Mouse (Mus musculus): ENCODE data around the gene Atp8b2. TPM values are rescaled to one million over a fixed set of nuclear protein-coding genes. Genes with fewer than 3 reads are reported as not detected.

Atp8b2 gene
- polyA plus RNA-seq, 1 experiment from 2014 or later: 6.2 TPM

DNA sequence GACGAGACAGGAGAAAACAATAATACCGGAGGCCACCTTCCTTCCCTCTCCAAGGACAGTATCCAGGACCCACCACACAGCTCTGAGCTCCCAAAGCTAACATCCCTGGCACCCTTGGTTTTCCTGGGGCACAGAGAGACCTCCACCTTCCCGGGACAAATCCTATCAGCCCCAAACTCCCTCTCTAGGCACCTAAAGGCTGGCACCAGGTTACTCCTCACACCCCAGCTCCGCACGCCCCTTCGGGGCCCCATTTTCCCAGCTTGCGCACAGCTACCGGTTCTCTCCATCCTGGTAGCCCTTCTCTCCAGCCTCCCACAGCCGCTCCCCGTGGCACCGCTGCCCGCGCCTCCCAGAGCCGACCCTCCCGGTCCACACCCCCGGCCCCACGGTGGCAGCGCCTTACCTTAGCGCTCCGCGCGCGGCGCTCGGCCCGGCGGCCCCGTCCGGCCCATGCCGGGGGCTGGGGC lies 522 bp downstream of the Atp8b2 start:
- Histone ChIP-seq H3K9ac (ENCODE audit: low read depth, low read length) (peak overlapping the region; percentile 89), H3K4me2 (ENCODE audit: low read depth, low read length) (peak overlapping the region; percentile 99), H3K27me3 (replicated peaks; ENCODE audit: control insufficient read depth, insufficient read depth, low read length) (no peaks in the 10 kb centered on the region), H3K27ac (ENCODE audit: low read length) (peak overlapping the region; percentile 95), H3K4me1 (ENCODE audit: control insufficient read depth, insufficient read depth, low read length) (peaks cover 25% of the 10 kb centered on the region), H3K36me3 (ENCODE audit: control insufficient read depth, insufficient read depth, low read length) (no peaks in the 10 kb centered on the region), H3K4me3 (ENCODE audit: low read length) (peak overlapping the region; percentile 79), H3K9me3 (ENCODE audit: control insufficient read depth, low read length) (no peaks in the 10 kb centered on the region)
- ATAC-seq: no peak; the same call in 1 of the 2 replicates
- under 1% methylated on average over 30 of the region's 30 CpGs for WGBS

DNA sequence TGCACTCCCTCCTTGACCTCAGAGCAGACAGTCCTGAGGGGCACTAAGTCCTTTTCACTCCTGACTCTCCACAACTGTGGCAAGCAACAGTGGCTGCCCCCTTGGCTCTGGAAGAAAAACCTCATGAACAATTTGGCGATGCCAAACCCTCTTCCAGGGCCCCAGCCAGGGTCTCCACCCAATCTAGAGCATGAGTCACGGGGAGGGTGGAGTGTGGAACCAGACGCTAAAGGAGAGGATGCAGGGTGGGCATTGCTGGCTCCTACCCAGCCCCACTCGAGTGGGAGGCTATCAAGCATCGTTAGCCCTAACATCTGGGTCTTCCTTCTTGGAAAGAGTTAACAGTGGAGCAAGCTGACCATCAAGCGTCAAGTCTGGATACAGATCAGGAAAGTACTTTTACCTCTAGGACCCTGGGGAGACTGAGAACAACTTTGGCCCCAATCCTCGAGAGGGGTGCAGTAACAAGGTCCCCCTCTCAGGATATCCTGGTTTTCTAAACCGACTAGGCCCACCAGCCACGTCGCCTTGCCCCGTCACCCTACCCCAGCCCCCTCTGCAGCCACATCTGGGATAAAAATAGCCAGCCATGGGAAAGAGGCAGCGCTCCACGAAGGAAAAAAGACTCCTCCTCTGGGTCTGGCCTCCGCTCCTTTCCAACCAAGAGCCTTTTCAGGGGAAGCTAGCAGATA lies 1.1 kb downstream of the Atp8b2 start:
- H3K4me2 ChIP-seq (ENCODE audit: low read depth, low read length): peak overlapping the region; percentile 99
- 11% methylated on average over 14 of the region's 14 CpGs for WGBS
- no peak for ATAC-seq

DNA sequence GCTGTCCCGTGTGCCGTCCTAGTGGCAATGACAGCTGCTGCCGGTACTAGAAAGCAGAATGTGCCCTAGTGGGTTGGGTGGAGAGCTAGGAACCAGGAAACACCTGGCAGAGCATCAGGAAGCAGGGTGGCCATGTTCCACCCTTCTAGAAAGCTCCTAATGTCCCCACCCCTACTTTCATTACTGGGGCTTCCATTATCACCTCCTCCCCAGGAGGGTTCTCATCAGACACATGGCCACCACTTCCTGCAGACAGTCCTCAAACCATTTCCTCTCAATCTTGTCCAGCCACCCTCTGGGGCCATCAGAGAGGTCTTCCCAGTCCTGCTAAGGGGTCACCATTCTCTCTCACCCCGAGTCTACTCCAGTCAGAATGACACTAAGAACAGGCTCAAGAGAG lies 1.9 kb downstream of the Atp8b2 start:
- peak overlapping the region; percentile 95; the same call in 1 of the 2 replicates for H3K27ac ChIP-seq (ENCODE audit: low read length)
- no peaks in the 10 kb centered on the region for H3K36me3 ChIP-seq (ENCODE audit: control insufficient read depth, insufficient read depth, low read length)
- H3K4me3 ChIP-seq (ENCODE audit: low read length): peak overlapping the region; percentile 79
- H3K4me2 ChIP-seq (ENCODE audit: low read depth, low read length): peak overlapping the region; percentile 99
- no peaks in the 10 kb centered on the region for H3K9me3 ChIP-seq (ENCODE audit: control insufficient read depth, low read length)
- peaks cover 25% of the 10 kb centered on the region for H3K4me1 ChIP-seq (ENCODE audit: control insufficient read depth, insufficient read depth, low read length)
- H3K9ac ChIP-seq (ENCODE audit: low read depth, low read length): peak overlapping the region; percentile 89; the same call in 1 of the 2 replicates
- ATAC-seq: no peak
- 54% methylated on average over 4 of the region's 4 CpGs for WGBS
- H3K27me3 ChIP-seq (replicated peaks; ENCODE audit: control insufficient read depth, insufficient read depth, low read length): no peaks in the 10 kb centered on the region

More for the DNA sequence above, 1.1 kb downstream of the Atp8b2 start:
- Histone ChIP-seq H3K27ac (ENCODE audit: low read length) (peak overlapping the region; percentile 95), H3K36me3 (ENCODE audit: control insufficient read depth, insufficient read depth, low read length) (no peaks in the 10 kb centered on the region), H3K4me3 (ENCODE audit: low read length) (peak overlapping the region; percentile 79), H3K9ac (ENCODE audit: low read depth, low read length) (peak overlapping the region; percentile 89), H3K9me3 (ENCODE audit: control insufficient read depth, low read length) (no peaks in the 10 kb centered on the region), H3K4me1 (ENCODE audit: control insufficient read depth, insufficient read depth, low read length) (peaks cover 25% of the 10 kb centered on the region), H3K27me3 (replicated peaks; ENCODE audit: control insufficient read depth, insufficient read depth, low read length) (no peaks in the 10 kb centered on the region)

DNA sequence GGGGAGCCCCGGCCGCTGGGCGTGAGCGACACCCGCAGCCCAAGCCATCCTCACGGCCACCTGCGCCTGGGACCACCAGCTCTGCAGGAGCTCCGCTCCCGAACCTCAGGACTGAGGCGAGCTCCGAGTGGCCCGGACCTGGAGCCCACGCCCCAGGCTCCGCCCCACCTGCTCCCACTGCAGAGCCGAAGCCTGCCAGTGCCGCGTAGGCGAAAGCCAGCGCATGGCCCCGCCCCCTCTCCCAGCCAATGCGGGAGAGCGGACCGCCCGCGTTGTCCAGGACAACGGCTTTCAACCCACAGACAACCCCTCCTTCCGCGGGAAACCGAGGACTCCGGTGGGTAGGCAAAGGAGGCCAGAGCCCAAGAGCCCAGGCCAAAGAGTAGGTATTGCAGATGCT lies 2.8 kb downstream of the Atp8b2 start:
- H3K4me3 ChIP-seq (ENCODE audit: low read length): peak overlapping the region; percentile 68
- H3K9ac ChIP-seq (ENCODE audit: low read depth, low read length): peak overlapping the region; percentile 77
- ATAC-seq: peak; percentile 90
- H3K4me2 ChIP-seq (ENCODE audit: low read depth, low read length): peak overlapping the region; percentile 99
- H3K4me1 ChIP-seq (ENCODE audit: control insufficient read depth, insufficient read depth, low read length): peaks cover 25% of the 10 kb centered on the region
- H3K27me3 ChIP-seq (replicated peaks; ENCODE audit: control insufficient read depth, insufficient read depth, low read length): no peaks in the 10 kb centered on the region
- WGBS: under 1% methylated on average over 30 of the region's 30 CpGs
- no peaks in the 10 kb centered on the region for H3K9me3 ChIP-seq (ENCODE audit: control insufficient read depth, low read length)
- H3K36me3 ChIP-seq (ENCODE audit: control insufficient read depth, insufficient read depth, low read length): no peaks in the 10 kb centered on the region
- no peak overlapping the region for H3K27ac ChIP-seq (ENCODE audit: low read length)

DNA sequence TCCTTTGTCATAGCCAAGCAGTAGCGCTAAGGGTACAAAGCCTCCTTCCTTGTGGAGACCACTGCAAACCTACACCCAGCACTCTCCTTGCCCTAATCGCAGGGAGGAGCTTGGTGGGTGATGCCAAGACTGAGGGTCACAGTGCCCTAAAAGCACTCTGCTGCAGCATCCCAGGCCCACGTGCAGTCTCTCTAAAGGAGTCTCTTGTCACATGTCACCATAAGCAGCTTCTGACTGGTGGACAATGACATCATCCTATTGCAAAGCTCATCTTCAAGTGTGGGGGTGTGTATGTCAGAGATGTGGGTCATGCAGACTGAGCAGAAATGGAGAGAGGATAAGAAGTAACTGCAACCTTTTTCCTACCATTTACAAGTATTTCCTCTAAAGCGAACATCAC lies 3.9 kb downstream of the Atp8b2 start:
- no peaks in the 10 kb centered on the region for H3K9me3 ChIP-seq (ENCODE audit: control insufficient read depth, low read length)
- WGBS: 86% methylated on average over 4 of the region's 4 CpGs

DNA sequence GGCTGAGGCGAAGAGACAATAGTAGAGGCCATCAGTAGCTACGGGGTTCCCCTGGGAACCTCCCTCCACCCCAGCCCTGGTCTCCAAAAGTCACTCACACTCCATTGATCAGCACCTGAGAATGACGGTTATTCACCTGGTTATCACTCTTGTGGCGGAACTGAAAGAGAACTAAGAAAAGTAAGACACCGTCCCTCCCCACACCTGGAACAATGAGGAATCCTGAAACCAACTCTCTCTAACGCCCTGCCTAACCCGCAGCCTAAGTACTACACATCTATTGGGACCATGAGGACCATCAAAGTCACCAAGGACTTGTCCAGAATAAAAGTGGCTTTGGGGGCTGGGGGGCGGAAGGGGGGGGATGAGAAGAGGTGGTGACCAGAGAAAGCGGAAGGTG lies 5.4 kb downstream of the Atp8b2 start:
- Histone ChIP-seq H3K36me3 (ENCODE audit: control insufficient read depth, insufficient read depth, low read length) (0 out of 2 replicates have a peak, but pooled peaks cover 2% of the 10 kb centered on the region), H3K9me3 (ENCODE audit: control insufficient read depth, low read length) (no peaks in the 10 kb centered on the region), H3K4me1 (ENCODE audit: control insufficient read depth, insufficient read depth, low read length) (peaks cover 21% of the 10 kb centered on the region), H3K9ac (ENCODE audit: low read depth, low read length) (no peak overlapping the region), H3K4me2 (ENCODE audit: low read depth, low read length) (no peak overlapping the region), H3K27me3 (replicated peaks; ENCODE audit: control insufficient read depth, insufficient read depth, low read length) (no peaks in the 10 kb centered on the region), H3K27ac (ENCODE audit: low read length) (no peak overlapping the region), H3K4me3 (ENCODE audit: low read length) (no peak overlapping the region)
- no peak for ATAC-seq
- whole genome bisulfite sequencing: 93% methylated on average over 9 of the region's 9 CpGs

More for the DNA sequence above, 3.9 kb downstream of the Atp8b2 start:
- no peak overlapping the region for H3K27ac ChIP-seq (ENCODE audit: low read length)
- H3K4me2 ChIP-seq (ENCODE audit: low read depth, low read length): no peak overlapping the region
- no peaks in the 10 kb centered on the region for H3K27me3 ChIP-seq (replicated peaks; ENCODE audit: control insufficient read depth, insufficient read depth, low read length)
- H3K4me1 ChIP-seq (ENCODE audit: control insufficient read depth, insufficient read depth, low read length): peaks cover 22% of the 10 kb centered on the region
- no peaks in the 10 kb centered on the region for H3K36me3 ChIP-seq (ENCODE audit: control insufficient read depth, insufficient read depth, low read length)
- ATAC-seq: no peak
- H3K4me3 ChIP-seq (ENCODE audit: low read length): no peak overlapping the region
- H3K9ac ChIP-seq (ENCODE audit: low read depth, low read length): no peak overlapping the region

DNA sequence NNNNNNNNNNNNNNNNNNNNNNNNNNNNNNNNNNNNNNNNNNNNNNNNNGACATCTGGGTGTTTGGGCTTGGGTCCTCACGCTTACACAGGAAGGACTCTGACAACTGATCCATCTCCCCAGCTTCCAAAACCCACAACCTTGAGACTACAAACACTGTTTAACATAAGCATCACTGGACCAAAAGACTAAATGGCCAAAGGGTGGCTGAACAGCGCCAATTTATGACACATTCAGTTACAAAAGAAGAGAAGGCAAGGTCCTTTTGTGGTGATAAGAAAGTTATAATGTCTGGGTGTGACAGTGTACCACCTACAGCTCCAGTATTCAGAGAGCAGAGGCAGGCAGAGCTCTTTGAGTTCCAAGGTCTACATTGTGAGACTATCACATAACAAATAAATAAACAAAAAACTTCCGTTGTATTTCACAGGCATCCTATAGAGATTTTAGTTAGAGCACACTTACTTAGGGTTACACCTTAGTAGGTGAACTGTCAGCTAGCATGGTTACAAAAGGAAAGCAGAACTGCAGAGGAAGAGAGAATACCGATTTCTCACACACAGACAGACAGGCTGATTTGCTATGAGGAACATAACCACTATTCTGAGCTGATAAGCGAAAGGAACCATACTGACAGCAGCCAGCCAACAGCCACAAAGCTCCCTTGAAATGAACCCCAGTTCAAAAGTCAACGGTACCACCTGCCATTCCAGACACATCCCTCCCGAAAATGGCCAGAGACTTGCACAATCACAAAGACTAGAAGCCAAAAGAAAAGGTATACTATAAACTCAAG lies 6.9 kb downstream of the Atp8b2 start:
- 91% methylated on average over 7 of the region's 7 CpGs for WGBS
- no peak overlapping the region for H3K9ac ChIP-seq (ENCODE audit: low read depth, low read length)
- no peaks in the 10 kb centered on the region for H3K27me3 ChIP-seq (replicated peaks; ENCODE audit: control insufficient read depth, insufficient read depth, low read length)
- H3K4me2 ChIP-seq (ENCODE audit: low read depth, low read length): no peak overlapping the region
- no peak overlapping the region for H3K27ac ChIP-seq (ENCODE audit: low read length)
- H3K4me3 ChIP-seq (ENCODE audit: low read length): no peak overlapping the region
- no peak for ATAC-seq
- H3K9me3 ChIP-seq (ENCODE audit: control insufficient read depth, low read length): no peaks in the 10 kb centered on the region
- peaks cover 13% of the 10 kb centered on the region for H3K4me1 ChIP-seq (ENCODE audit: control insufficient read depth, insufficient read depth, low read length)
- H3K36me3 ChIP-seq (ENCODE audit: control insufficient read depth, insufficient read depth, low read length): 0 out of 2 replicates have a peak, but pooled peaks cover 2% of the 10 kb centered on the region

DNA sequence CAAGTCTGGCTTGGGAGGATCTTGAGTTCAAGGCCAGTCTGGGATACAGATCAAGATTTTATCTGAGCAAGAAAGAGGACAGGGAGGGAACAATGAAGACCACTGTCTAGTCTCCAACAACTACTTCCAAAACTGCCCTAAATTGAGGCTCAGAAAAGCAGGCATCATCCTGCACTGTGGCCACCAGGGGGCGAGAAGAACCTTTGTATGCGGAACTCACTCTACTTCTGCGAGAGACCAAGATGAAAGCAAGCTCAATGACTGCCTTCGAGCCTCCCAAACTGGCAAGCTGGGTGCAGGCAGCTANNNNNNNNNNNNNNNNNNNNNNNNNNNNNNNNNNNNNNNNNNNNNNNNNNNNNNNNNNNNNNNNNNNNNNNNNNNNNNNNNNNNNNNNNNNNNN lies 9.9 kb downstream of the Atp8b2 start:
- H3K4me1 ChIP-seq (ENCODE audit: control insufficient read depth, insufficient read depth, low read length): no peaks in the 10 kb centered on the region
- no peak overlapping the region for H3K4me2 ChIP-seq (ENCODE audit: low read depth, low read length)
- WGBS: 2% methylated on average over 4 of the region's 4 CpGs
- ATAC-seq: peak; percentile 36; the same call in 1 of the 2 replicates
- no peaks in the 10 kb centered on the region for H3K27me3 ChIP-seq (replicated peaks; ENCODE audit: control insufficient read depth, insufficient read depth, low read length)
- 0 out of 2 replicates have a peak, but pooled peaks cover 2% of the 10 kb centered on the region for H3K36me3 ChIP-seq (ENCODE audit: control insufficient read depth, insufficient read depth, low read length)
- H3K9me3 ChIP-seq (ENCODE audit: control insufficient read depth, low read length): no peaks in the 10 kb centered on the region
- H3K9ac ChIP-seq (ENCODE audit: low read depth, low read length): no peak overlapping the region
- no peak overlapping the region for H3K4me3 ChIP-seq (ENCODE audit: low read length)
- no peak overlapping the region for H3K27ac ChIP-seq (ENCODE audit: low read length)

DNA sequence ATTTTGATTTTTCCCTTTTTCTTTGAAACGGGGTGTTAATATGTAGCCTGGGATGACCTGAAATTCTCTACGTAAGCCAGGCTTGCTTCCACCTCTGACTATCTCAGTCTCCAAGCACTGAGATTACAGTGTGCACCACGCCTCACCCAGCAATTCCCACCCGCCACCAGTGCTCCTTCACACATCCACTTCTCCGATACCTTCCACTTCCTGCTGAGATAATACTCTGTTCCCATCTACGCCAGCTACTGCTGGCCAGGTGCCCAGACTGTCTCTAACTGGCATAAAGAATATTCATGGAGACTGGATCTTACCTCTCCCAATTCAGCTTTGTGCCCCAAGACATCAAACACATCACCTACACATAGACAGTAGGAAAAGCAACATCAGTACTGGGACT lies 14.7 kb downstream of the Atp8b2 start:
- peak; percentile 63 for ATAC-seq
- H3K4me1 ChIP-seq (ENCODE audit: control insufficient read depth, insufficient read depth, low read length): no peaks in the 10 kb centered on the region
- no peak overlapping the region for H3K4me2 ChIP-seq (ENCODE audit: low read depth, low read length)
- no peaks in the 10 kb centered on the region for H3K9me3 ChIP-seq (ENCODE audit: control insufficient read depth, low read length)
- H3K4me3 ChIP-seq (ENCODE audit: low read length): no peak overlapping the region
- peaks cover 2% of the 10 kb centered on the region; the same call in 1 of the 2 replicates for H3K36me3 ChIP-seq (ENCODE audit: control insufficient read depth, insufficient read depth, low read length)
- no peaks in the 10 kb centered on the region for H3K27me3 ChIP-seq (replicated peaks; ENCODE audit: control insufficient read depth, insufficient read depth, low read length)
- 80% methylated on average over 6 of the region's 6 CpGs for WGBS
- H3K27ac ChIP-seq (ENCODE audit: low read length): no peak overlapping the region
- H3K9ac ChIP-seq (ENCODE audit: low read depth, low read length): no peak overlapping the region
